Mouse (Mus musculus) megakaryocyte, adult 5-6 weeks (primary cell): ENCODE data around the gene Hltf. TPM values are rescaled to one million over a fixed set of nuclear protein-coding genes. Genes with fewer than 3 reads are reported as not detected.
A peak's percentile ranks its signal among the peaks of the same experiment; 100 is the strongest.

ENCODE experiments used
- ATAC-seq: 2 replicates; pipeline ENCODE4 v1.8.0; 2016; ENCODE audit warnings: mild to moderate bottlenecking, inconsistent platforms; ENCODE audit not compliant: poor library complexity, severe bottlenecking
- total RNA-seq, 2 experiments: library from RNA; stranded (forward) in 1 of 2; stranded (reverse) in 1 of 2; fragments of 153-499, 151-499 nt in 1 of 2; fragments of 221-1000, 200-1000 nt in 1 of 2; gene quantifications; 2 replicates each; pipeline versions ENCODE4 v1.2.3 to v1.2.4; 2015 to 2017

The Hltf gene
- total RNA-seq, 2 experiments from 2014 or later: 51.8 to 57.8 TPM

DNA sequence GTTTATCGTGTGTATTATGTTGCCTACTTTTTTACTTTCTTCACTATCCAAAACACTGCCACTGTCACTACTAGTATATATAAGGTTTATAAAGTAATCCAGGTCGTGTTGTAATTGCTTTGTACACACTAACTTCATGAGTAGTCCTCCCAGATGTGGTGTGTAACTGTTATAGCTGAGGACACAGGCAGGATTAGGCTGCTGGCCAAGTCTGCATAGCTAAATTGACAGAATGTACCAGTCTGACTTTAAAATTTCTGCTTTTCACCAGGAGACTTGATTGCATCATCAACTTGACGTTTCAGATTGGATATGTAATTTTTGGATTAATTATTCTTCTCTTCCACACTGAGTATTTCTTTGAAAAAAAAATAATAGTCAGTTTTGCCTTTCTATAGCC is 46.2 kb downstream of the Hltf start:
- no peak for ATAC-seq

DNA sequence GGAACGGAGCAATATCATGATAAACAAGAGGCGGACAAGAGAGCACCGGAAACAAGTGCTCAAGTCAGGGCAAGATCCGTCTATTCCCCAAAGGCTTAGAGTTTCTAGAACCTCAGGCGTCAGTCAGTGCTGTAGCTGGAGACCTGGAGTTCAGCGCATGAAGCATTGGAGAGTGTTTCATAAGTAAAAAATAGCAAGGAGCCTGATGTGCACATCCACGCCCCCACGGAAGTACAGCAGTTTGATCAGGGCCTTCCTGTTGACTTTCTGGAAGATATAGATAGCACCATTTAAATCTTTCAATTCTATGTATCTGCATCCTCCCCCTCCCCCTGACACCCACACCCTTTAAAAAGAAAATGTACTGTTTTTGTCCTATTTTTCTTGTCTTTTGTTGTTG is 46.7 kb downstream of the Hltf start:
- no peak for ATAC-seq

DNA sequence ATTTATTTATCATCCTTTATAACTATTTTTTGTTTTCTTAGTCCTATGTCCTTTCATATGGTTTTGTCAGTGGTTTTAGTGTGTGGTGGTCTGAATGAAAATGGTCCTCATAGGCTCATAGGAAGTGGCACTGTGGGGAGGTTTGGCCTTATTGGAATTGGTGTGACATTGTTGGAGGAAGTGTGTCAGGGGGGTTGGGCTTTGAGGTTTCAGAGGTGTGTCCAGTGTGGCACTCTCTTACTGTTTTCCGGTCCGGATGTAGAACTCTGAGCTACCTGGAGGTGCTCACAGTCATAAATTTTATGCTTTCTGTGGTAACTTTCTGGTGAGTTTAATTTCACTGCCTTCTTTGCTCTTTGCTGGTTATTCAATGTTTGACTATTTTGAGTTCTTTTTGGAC is 47.2 kb downstream of the Hltf start:
- ATAC-seq: peak; percentile 100

GRCm38 (mm10) chr3:20108881-20109280 is 51.3 kb downstream of the Hltf start:
- ATAC-seq: no peak

GRCm38 (mm10) chr3:20111913-20112312 is 54.3 kb downstream of the Hltf start:
- ATAC-seq: no peak

GRCm38 (mm10) chr3:20119044-20119591 is 61.5 kb downstream of the Hltf start:
- no peak for ATAC-seq

GRCm38 (mm10) chr3:20119686-20120244 is 62.2 kb downstream of the Hltf start:
- no peak for ATAC-seq

DNA sequence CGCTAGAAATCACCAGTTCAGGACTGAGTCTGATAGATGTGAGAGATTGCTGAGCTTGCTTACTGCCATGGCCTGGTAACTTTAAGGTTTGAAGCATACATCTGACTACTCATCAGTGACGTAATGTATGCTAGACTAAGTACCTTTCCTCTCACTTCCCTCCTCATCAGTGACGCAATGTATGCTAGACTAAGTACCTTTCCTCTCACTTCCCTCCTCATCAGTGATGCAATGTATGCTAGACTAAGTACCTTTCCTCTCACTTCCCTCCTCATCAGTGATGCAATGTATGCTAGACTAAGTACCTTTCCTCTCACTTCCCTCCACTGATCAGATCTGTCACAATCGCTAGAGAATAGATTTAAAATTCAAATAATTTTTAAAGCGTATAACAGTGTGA is 64.0 kb downstream of the Hltf start:
- peak; percentile 100 for ATAC-seq

GRCm38 (mm10) chr3:20125604-20126003 is 68.0 kb downstream of the Hltf start:
- no peak for ATAC-seq

DNA sequence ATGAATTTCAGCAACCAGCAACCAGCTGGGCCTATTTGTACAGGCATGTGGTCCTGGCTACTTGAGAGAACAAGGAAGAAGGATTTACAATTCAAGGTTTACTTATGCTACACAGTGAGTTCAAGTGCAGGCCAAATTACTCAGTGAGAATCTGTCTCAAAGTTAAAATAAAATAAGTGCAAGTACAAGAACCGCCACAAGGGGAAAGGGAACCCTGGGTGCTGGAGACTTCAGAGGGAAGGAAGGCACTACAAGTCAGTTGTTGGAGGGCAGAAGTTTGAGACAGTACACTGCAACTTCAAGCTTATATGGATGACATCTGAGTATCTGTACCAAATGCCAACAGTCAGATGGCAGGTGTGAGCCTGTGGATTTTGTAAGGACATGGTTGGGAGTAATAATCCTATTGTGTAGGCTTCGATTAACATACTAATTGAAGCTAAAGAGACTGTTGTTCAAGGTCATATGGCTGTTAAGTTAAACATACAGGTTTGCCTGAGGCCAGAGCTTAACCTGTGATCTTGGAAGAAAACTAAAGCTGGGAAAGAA is 69.5 kb downstream of the Hltf start:
- peak; percentile 28; the same call in 1 of the 2 replicates for ATAC-seq

DNA sequence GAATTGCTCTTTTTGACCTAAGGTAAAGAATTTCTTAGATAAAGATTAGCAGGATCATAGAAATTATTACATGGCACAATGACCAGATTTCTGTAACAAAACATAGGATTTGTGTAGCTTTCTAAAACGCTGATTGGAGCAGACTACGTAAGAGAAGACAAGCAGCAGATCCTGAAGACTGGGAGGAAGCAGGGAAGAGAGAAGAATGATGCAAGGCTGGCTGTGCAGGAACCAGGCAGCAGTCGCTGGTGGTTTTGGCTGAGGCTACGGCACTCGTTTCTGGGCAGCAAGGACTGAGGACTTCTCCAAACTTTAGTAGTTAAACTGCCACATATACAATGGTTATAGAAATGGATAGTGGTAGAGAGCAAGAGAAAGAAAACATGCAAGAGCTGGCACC is 71.9 kb downstream of the Hltf start:
- peak; percentile 18; the same call in 1 of the 2 replicates for ATAC-seq

DNA sequence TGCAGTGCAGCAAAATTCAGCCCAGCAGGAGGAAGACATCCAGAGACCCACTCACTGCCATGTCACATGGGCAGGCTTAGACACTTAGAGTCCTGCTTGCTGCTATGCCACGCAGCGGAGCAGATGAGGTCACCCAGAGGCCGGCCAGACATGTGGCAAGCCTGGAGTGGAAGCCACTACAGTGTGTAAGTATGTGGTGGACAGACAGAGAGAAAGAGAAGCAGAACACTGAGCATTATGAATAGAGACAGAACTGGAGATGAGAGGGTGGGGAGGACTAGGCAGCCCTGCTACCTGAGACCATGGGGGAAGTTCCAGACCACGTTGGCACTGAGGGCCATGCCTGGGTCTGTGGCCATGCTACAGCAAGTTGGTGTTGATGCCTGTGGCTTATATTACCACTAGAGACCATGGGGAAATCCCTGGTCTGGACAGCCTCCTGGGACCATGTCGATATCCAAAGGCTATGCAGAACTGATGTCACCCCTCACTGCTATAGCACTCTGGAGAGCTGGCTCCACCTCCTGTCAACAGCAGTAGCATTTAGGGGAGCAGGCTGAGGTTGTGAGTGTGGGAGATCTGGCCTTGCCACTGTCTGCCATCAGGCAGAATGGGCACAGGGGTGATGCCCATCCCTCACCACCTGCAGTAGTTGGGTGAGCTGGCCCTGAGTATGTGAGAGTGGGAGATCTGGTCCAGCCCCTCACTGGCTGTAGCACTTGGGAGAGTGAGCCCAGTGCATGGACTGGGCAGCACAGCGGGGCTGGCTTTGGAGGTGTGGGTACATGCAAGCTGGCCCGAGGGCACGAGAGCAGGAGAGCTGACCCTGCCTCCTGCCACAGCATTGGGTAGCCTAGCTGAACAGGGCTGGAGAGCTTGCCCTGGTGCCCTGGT is 73.1 kb downstream of the Hltf start:
- ATAC-seq: peak; percentile 37

DNA sequence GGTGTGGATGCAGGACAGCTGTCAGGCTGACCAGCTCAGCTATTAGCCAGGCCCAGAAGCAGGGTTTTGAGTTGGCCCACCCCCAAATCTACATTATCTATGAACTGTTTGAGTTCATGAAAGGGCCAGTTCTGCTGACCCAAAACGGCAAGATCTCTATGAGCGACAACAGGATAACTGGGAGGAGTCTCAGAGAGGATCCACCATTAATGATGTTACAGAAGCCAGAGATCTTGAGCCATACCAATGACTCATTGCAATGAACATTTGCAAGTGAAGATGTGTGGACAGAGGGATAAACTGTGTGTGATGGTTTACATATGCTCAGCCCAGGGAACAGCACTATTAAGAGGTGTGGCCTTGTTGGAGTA is 73.7 kb downstream of the Hltf start:
- ATAC-seq: no peak

DNA sequence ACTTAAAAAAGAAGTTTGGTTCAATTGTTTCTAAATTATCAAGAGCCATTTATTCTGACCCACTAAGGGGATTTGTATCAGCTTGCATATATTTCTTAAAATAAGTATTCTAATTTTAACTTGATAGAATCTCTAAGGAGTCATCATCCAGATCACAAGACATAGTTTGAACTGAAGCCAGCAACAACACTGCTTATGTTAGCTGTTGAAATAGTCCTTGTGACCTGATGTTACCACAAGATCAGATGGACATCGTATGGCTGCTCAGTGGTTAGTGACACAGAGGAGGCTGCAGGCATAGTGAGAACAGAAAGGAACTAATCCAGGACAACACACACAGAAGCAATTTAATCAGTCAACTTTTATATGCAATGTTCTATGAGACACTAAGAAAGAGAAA is 75.1 kb downstream of the Hltf start:
- ATAC-seq: no peak

DNA sequence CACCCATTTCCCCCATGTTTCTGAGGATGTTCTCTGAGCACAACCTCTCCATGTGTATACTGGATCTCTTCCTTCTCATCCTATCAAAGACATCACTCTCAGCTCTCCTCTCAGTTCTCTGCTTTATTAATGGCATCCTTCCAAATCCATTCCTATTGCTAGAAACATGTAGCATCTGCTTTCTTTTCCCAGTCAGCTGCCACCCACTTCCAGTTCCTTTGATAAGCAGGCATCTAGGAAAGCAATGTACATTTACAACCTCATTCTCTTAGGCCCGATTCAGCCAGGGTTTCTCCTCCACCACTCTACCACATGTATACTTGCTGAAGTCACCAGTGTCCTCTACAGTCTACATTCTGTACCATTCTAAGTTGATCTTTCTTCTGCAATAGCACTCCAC is 76.1 kb downstream of the Hltf start:
- ATAC-seq: no peak

DNA sequence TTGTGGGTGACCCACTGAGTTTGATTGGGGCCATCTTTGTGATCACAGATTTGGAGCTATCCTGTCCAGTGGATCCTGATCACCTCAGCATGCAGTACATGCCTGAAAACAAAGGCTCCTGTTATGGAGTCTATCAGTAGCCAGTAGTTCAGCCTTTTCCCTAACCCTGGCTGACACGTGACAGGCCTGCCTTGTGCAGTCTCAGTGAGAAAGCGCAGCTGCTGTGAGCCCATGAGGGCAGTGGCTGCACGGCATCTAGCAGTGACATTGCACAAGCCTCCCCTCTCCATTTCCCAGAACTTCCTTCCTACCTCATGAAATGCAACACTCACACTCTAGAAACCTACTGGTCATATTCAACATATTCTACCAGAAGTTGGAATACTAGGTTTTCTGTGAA is 76.9 kb downstream of the Hltf start:
- peak; percentile 66 for ATAC-seq

DNA sequence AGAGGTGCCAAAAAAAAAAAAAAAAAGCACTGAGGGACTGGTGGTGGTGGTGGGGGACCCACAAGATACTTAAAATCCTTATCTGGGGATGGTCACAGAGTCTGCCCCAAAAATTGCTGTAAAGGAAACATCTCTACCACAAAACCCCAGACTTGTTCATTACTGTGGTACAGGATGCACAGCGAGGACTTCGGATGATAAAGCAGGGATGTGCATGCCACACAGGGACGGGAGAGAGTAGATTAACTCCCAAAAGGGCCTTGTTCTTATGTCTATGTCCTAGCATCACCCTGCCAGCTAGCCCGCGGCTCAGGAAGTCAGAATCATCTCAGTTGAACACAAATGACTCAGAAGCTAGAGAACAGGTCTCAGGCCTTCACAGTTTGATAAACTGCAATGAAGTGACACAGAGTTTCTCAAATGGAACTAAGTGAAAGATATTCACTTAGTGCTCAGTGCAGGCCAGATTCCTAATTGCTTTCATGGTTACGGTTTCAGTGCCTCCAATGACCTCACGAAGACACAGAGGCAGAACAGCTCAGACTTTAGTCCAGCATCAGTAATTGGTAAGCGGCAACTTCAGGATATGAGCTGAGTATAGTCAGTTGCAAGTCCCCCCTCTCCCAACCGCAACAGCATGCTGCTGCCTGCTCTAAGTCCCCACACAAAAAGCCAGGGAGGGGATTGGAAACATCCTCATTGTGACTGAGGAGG is 79.4 kb downstream of the Hltf start:
- ATAC-seq: no peak

- ATAC-seq: no peak
These were observed 83.6 kb downstream of the Hltf start for GRCm38 (mm10) chr3:20141240-20141639.

- ATAC-seq: no peak
These were observed 84.1 kb downstream of the Hltf start for GRCm38 (mm10) chr3:20141679-20142078.

- ATAC-seq: no peak
These were observed 84.5 kb downstream of the Hltf start for GRCm38 (mm10) chr3:20142101-20142500.

- no peak for ATAC-seq
These were observed 85.0 kb downstream of the Hltf start for GRCm38 (mm10) chr3:20142576-20142975.
